Mouse (Mus musculus) midbrain, embryonic 16.5 days (tissue): Measurements from ENCODE around the gene Rap2b. TPM values are rescaled to one million over a fixed set of nuclear protein-coding genes. Genes with fewer than 3 reads are reported as not detected.
A peak's percentile ranks its signal among the peaks of the same experiment; 100 is the strongest.

Experiments used
- ATAC-seq: fragments of 200-750 bp; cut with Nextera tagmentation; 2 replicates; pipeline ENCODE4 v1.8.0; 2017; ENCODE audit warnings: moderate TSS enrichment
- H3K27ac ChIP-seq: fragments of 300-500 bp; sonication (generic); 2 replicates; pipeline ENCODE4 v1.5.1; 2014; ENCODE audit warnings: mild to moderate bottlenecking, low read length, mixed read lengths
- H3K27me3 ChIP-seq: fragments of 300-500 bp; sonication (generic); 2 replicates; pipeline ENCODE4 v1.6.1; 2014; ENCODE audit warnings: low read depth, low read length, mixed read lengths; ENCODE audit not compliant: control insufficient read depth, insufficient read depth
- H3K36me3 ChIP-seq: fragments of 300-500 bp; sonication (generic); 2 replicates; pipeline ENCODE4 v1.6.1; 2014; ENCODE audit warnings: mild to moderate bottlenecking, low read length, moderate library complexity, mixed read lengths; ENCODE audit not compliant: control insufficient read depth, insufficient read depth
- H3K4me1 ChIP-seq: fragments of 300-500 bp; sonication (generic); 2 replicates; pipeline ENCODE4 v1.6.1; 2014; ENCODE audit warnings: mild to moderate bottlenecking, low read length, mixed read lengths; ENCODE audit not compliant: control insufficient read depth, insufficient read depth
- H3K4me2 ChIP-seq: fragments of 300-500 bp; sonication (generic); 2 replicates; pipeline ENCODE4 v1.6.1; 2014; ENCODE audit warnings: mild to moderate bottlenecking, low read length, mixed read lengths
- H3K4me3 ChIP-seq: fragments of 300-500 bp; sonication (generic); 2 replicates; pipeline ENCODE4 v1.5.1; 2014; ENCODE audit warnings: low read depth, mild to moderate bottlenecking, low read length, moderate library complexity, mixed read lengths
- H3K9ac ChIP-seq: fragments of 300-500 bp; sonication (generic); 2 replicates; pipeline ENCODE4 v1.6.1; 2014; ENCODE audit warnings: low read depth, low read length, mixed read lengths
- H3K9me3 ChIP-seq: fragments of 300-500 bp; sonication (generic); replicated peaks from 2 replicates; pipeline ENCODE4 v1.6.1; 2014; ENCODE audit warnings: mild to moderate bottlenecking, low read length, mixed read lengths; ENCODE audit not compliant: control insufficient read depth, poor library complexity, severe bottlenecking
- WGBS: fragments of 180-500 bp; shearing (Covaris S2); extraction: QIAGEN DNeasy Blood & Tissue Kit; methylation state at CpG from one replicate; pipeline ENCODE4 v1.1.7; 2014; 5-methylcytosine and 5-hydroxymethylcytosine counted together
- polyA plus RNA-seq: library from polyadenylated mRNA; unstranded; fragments of >200 nt; fragmentation: Nextera tagmentation; extraction: Ambion mirVana; gene quantifications from 2 replicates; pipeline ENCODE4 v1.2.1, GENCODE M21; 2015

Gene Rap2b
- 11.4 and 11.6 TPM in 2 replicates for polyA plus RNA-seq

- ATAC-seq = no peak
- 90% methylated on average over 1 of the region's 1 CpGs for WGBS
- Histone ChIP-seq H3K4me3 (no peak within 1 kb of the TSS; the same call in 1 of the 2 replicates), H3K27ac (no peak within 1 kb of the TSS), H3K27me3 (no peaks in the 10 kb centered on the region; the same call in 1 of the 2 replicates), H3K36me3 (no peaks in the 10 kb centered on the region), H3K4me1 (no peaks in the 10 kb centered on the region), H3K9me3 (no peaks in the 10 kb centered on the region), H3K4me2 (no peak within 1 kb of the TSS), H3K9ac (no peak within 1 kb of the TSS)
Measured at GRCm38 (mm10) chr3:61361338-61361737, at the start of gene Rap2b. Rap2b (plus strand) TSS chr3:61361638.

DNA sequence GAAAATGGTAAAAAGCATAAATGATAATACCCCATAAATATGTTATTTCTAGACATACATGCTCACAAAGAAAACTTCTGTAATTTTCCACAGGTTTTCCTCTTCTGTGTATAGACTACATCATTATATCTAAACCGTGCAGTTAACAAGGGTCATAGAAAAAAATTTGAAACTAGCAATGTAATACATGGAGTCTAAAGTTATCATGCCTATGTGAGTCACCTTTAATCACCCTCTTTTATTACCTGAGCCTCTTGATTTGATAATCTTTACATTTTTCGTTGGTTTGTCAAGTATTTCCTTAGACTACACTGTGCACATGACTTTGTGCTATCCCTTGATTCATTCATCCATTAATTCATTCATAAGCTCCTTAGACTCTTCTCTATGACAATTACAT lies 46.4 kb upstream of the Rap2b start:
- Histone ChIP-seq H3K27ac (no peak overlapping the region), H3K4me1 (0 out of 2 replicates have a peak, but pooled peaks cover 3% of the 10 kb centered on the region), H3K9me3 (no peaks in the 10 kb centered on the region), H3K36me3 (no peaks in the 10 kb centered on the region), H3K4me2 (no peak overlapping the region), H3K27me3 (no peaks in the 10 kb centered on the region), H3K4me3 (no peak overlapping the region), H3K9ac (no peak overlapping the region)
- no peak for ATAC-seq
- WGBS = 82% methylated on average over 2 of the region's 2 CpGs

DNA sequence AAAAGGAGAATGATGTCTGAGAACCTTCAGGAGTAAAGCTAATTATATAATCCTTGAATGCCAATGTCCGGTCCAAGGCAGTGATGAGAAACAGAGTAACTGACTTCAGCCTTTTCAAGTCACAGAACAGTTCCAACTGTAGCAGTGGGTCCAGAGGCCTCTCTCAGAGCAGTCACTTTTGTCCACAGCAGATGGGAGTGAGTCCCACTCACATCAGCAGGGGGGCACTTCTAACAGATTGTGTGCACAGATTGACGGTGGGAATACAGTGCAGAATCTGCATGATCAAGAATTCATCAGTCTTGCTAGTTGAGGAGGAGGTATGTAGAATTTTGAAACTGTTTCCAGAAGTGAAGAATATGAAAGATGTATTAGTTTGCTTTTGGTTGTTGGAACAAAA lies 41.4 kb upstream of the Rap2b start:
- H3K4me3 ChIP-seq = no peak overlapping the region
- no peaks in the 10 kb centered on the region for H3K27me3 ChIP-seq
- H3K27ac ChIP-seq = no peak overlapping the region
- no peak overlapping the region for H3K4me2 ChIP-seq
- no peak for ATAC-seq
- H3K4me1 ChIP-seq = 0 out of 2 replicates have a peak, but pooled peaks cover 3% of the 10 kb centered on the region
- 73% methylated on average over 2 of the region's 2 CpGs for WGBS
- H3K9ac ChIP-seq = no peak overlapping the region
- no peaks in the 10 kb centered on the region for H3K9me3 ChIP-seq
- no peaks in the 10 kb centered on the region for H3K36me3 ChIP-seq

- Histone ChIP-seq H3K9me3 (no peaks in the 10 kb centered on the region), H3K4me2 (no peak overlapping the region), H3K27ac (no peak overlapping the region), H3K4me3 (no peak overlapping the region), H3K27me3 (no peaks in the 10 kb centered on the region), H3K36me3 (no peaks in the 10 kb centered on the region), H3K9ac (no peak overlapping the region), H3K4me1 (no peaks in the 10 kb centered on the region)
- WGBS = 86% methylated on average over 6 of the region's 6 CpGs
- ATAC-seq = peak; percentile 39; the same call in 1 of the 2 replicates
Measured at GRCm38 (mm10) chr3:61321632-61322031, 39.8 kb upstream of the Rap2b start.

- WGBS = 59% methylated on average over 2 of the region's 2 CpGs
- no peaks in the 10 kb centered on the region for H3K27me3 ChIP-seq
- H3K27ac ChIP-seq = no peak overlapping the region
- no peak for ATAC-seq
- no peaks in the 10 kb centered on the region for H3K4me1 ChIP-seq
- H3K4me2 ChIP-seq = no peak overlapping the region
- no peaks in the 10 kb centered on the region for H3K9me3 ChIP-seq
- no peak overlapping the region for H3K9ac ChIP-seq
- no peak overlapping the region for H3K4me3 ChIP-seq
- H3K36me3 ChIP-seq = no peaks in the 10 kb centered on the region
Measured at GRCm38 (mm10) chr3:61336205-61336604, 25.2 kb upstream of the Rap2b start.

DNA sequence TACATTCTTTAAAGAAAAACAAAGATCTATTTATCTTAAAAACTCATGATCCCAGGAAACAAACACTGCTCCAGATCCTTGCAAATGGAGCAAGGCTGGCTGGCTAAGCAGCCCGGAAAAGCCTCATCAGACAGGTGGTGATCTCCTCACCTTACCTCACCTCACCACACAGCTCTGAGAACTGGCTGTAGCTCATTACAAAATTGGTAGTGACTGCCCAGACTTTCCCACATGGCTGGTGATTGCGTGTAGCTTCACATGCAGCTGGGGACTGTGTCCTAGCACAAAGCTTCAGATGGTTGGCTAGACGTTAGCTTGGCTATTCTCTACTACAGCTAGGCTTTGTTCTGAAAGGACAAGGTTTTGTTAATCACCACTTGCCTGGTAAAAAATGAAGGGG lies 24.2 kb upstream of the Rap2b start:
- 75% methylated on average over 3 of the region's 3 CpGs for WGBS
- no peak overlapping the region for H3K27ac ChIP-seq
- no peak overlapping the region for H3K9ac ChIP-seq
- ATAC-seq = no peak
- H3K36me3 ChIP-seq = no peaks in the 10 kb centered on the region
- no peaks in the 10 kb centered on the region for H3K27me3 ChIP-seq
- H3K4me2 ChIP-seq = no peak overlapping the region
- H3K4me1 ChIP-seq = no peaks in the 10 kb centered on the region
- H3K4me3 ChIP-seq = no peak overlapping the region
- H3K9me3 ChIP-seq = no peaks in the 10 kb centered on the region

GRCm38 (mm10) chr3:61340321-61340720 lies 21.1 kb upstream of the Rap2b start:
- no peak for ATAC-seq

GRCm38 (mm10) chr3:61344031-61344430 lies 17.4 kb upstream of the Rap2b start:
- H3K27ac ChIP-seq = no peak overlapping the region
- H3K4me2 ChIP-seq = no peak overlapping the region
- H3K4me1 ChIP-seq = no peaks in the 10 kb centered on the region
- H3K4me3 ChIP-seq = no peak overlapping the region
- no peaks in the 10 kb centered on the region for H3K36me3 ChIP-seq
- no peak for ATAC-seq
- no peak overlapping the region for H3K9ac ChIP-seq
- H3K9me3 ChIP-seq = no peaks in the 10 kb centered on the region
- WGBS = 90% methylated on average over 7 of the region's 7 CpGs
- H3K27me3 ChIP-seq = no peaks in the 10 kb centered on the region

More at GRCm38 (mm10) chr3:61340321-61340720, 21.1 kb upstream of the Rap2b start:
- Histone ChIP-seq H3K36me3 (no peaks in the 10 kb centered on the region), H3K4me1 (no peaks in the 10 kb centered on the region), H3K27ac (no peak overlapping the region), H3K4me2 (no peak overlapping the region), H3K9me3 (no peaks in the 10 kb centered on the region), H3K4me3 (no peak overlapping the region), H3K9ac (no peak overlapping the region), H3K27me3 (no peaks in the 10 kb centered on the region)
- whole genome bisulfite sequencing = 60% methylated on average over 5 of the region's 5 CpGs

DNA sequence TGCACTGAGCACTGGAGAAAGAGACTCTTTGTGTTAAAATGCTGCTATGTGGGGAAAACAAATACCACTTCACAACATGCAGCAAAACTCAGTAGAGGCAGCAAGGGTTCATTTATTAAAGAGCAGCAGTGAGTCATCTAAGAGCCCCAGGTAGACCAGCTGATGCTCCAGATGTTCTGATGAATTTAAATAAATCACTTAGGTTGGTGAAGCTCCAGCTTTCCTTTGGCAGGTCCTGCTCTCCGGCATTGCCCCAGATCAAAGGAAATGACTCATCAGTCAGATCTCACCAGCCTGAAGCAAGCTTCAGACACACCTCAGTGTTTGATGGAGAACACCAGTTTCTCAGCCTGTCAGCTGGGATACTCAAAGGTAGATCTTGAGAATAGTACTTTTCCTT lies 15.8 kb upstream of the Rap2b start:
- WGBS = 60% methylated on average over 1 of the region's 1 CpGs
- Histone ChIP-seq H3K4me1 (no peaks in the 10 kb centered on the region), H3K9me3 (no peaks in the 10 kb centered on the region), H3K9ac (no peak overlapping the region), H3K36me3 (no peaks in the 10 kb centered on the region), H3K4me3 (no peak overlapping the region), H3K27me3 (no peaks in the 10 kb centered on the region), H3K27ac (no peak overlapping the region), H3K4me2 (no peak overlapping the region)
- no peak for ATAC-seq
